ENCODE assay signal across 17 mouse cellular contexts in genomic region chr15:6964635-6965034, GRCm38 (mm10).
A peak's percentile ranks its signal among the peaks of the same experiment; 100 is the strongest.
DNase-seq lines count a peak whose midpoint lies in the region; ATAC-seq lines count a peak whose summit lies in the region.
"Had no signal": no experiment of that assay in that cellular context is flagged by ENCODE, and none has a peak within 500 bp of the region (broad histone marks: within the 10 kb centered on the region; RNA-seq: fewer than 3 reads in every experiment).

No protein-coding gene starts in this region.

- no peak overlapping the region for H3K9ac ChIP-seq in heart, embryonic 12.5 days
- no peak overlapping the region for H3K9ac ChIP-seq in forebrain, embryonic 11.5 days (ENCODE audit: low read length)
- H3K9ac ChIP-seq: lung, embryonic 14.5 days; neural tube, embryonic 15.5 days had no signal

- no peak for ATAC-seq in heart, embryonic 12.5 days (ENCODE audit: insufficient number of reproducible peaks, low FRiP score)
- ATAC-seq in forebrain, embryonic 11.5 days (replicated peaks; ENCODE audit: low FRiP score) = no peak
- ATAC-seq: forebrain, embryonic 16.5 days; inflammation-experienced regulatory T-cells, adult 6 months had no signal

- no peaks in the 10 kb centered on the region for H3K9me3 ChIP-seq in heart, embryonic 12.5 days (replicated peaks)
- no peaks in the 10 kb centered on the region for H3K9me3 ChIP-seq in forebrain, embryonic 11.5 days (ENCODE audit: control insufficient read depth, low read length)
- H3K9me3 ChIP-seq: hindbrain, embryonic 10.5 days; midbrain, embryonic 10.5 days; neural tube, embryonic 15.5 days had no signal

- no peaks in the 10 kb centered on the region for H3K36me3 ChIP-seq in heart, embryonic 12.5 days
- no peaks in the 10 kb centered on the region for H3K36me3 ChIP-seq in forebrain, embryonic 11.5 days (ENCODE audit: control insufficient read depth, insufficient read depth, low read length)
- H3K36me3 ChIP-seq: hindbrain, embryonic 10.5 days; midbrain, embryonic 10.5 days; neural tube, embryonic 15.5 days had no signal

- no peaks in the 10 kb centered on the region for H3K4me1 ChIP-seq in heart, embryonic 12.5 days (replicated peaks)
- H3K4me1 ChIP-seq in forebrain, embryonic 11.5 days (replicated peaks; ENCODE audit: control insufficient read depth, insufficient read depth, low read length) = no peaks in the 10 kb centered on the region
- H3K4me1 ChIP-seq: hindbrain, embryonic 10.5 days; midbrain, embryonic 10.5 days had no signal

- H3K27me3 ChIP-seq in heart, embryonic 12.5 days (replicated peaks) = no peaks in the 10 kb centered on the region
- H3K27me3 ChIP-seq in forebrain, embryonic 11.5 days (ENCODE audit: control insufficient read depth, insufficient read depth, low read length) = no peaks in the 10 kb centered on the region
- H3K27me3 ChIP-seq: neural tube, embryonic 15.5 days had no signal

- intact Hi-C loops in gastrocnemius, postnatal 14 days (cut with DNase I; ENCODE audit: low total_unique reads) = no loop called here

- H3K4me2 ChIP-seq in heart, embryonic 12.5 days = no peak overlapping the region
- H3K4me2 ChIP-seq in forebrain, embryonic 11.5 days (ENCODE audit: low read depth, low read length, severe bottlenecking) = no peak overlapping the region
- H3K4me2 ChIP-seq: lung, embryonic 14.5 days; neural tube, embryonic 15.5 days had no signal

- no peak overlapping the region for H3K27ac ChIP-seq in heart, embryonic 12.5 days (ENCODE audit: poor library complexity, severe bottlenecking)
- H3K27ac ChIP-seq in forebrain, embryonic 11.5 days (ENCODE audit: low read depth, low read length) = no peak overlapping the region
- H3K27ac ChIP-seq: hindbrain, embryonic 10.5 days; midbrain, embryonic 10.5 days; neural tube, embryonic 15.5 days had no signal

- 80% methylated on average over 4 of the region's 4 CpGs for WGBS in heart, embryonic 12.5 days
- 88% methylated on average over 4 of the region's 4 CpGs for WGBS in forebrain, embryonic 11.5 days

- H3K4me3 ChIP-seq in heart, embryonic 12.5 days = no peak overlapping the region
- no peak overlapping the region for H3K4me3 ChIP-seq in forebrain, embryonic 11.5 days (ENCODE audit: low read depth, low read length)
- H3K4me3 ChIP-seq: hindbrain, embryonic 10.5 days; midbrain, embryonic 10.5 days; neural tube, embryonic 15.5 days had no signal

- peak; percentile 96 for DNase-seq in heart, adult 11 months
- DNase-seq in layer of hippocampus, adult 18-20 months (ENCODE audit: low spot score in 2 of 2) = peak; percentile 23 to 53
- no peak for DNase-seq in layer of hippocampus, adult 9-10 months (ENCODE audit: low spot score)
- DNase-seq in gastrocnemius, postnatal 14 days = peak; percentile 43
- peak; percentile 31 for DNase-seq in lung, postnatal 14 days
- DNase-seq in forebrain, embryonic 11.5 days (ENCODE audit: low spot score) = no peak
- DNase-seq in Muller cell, postnatal 12 days (ENCODE audit: inconsistent ontology term) = no peak
- DNase-seq: adrenal gland, postnatal 36 days; cerebellum, postnatal 10 days; lung, embryonic 14.5 days; thymus, postnatal 25 days had no signal

Comparison
In these comparisons a context has a peak if more than half of its experiments do, and no peak if none do; other contexts are left out.
1. DNase-seq: peak in heart, adult 11 months (single experiment), layer of hippocampus, adult 18-20 months (2 of 2), gastrocnemius, postnatal 14 days (single experiment) and lung, postnatal 14 days (single experiment); none in layer of hippocampus, adult 9-10 months (single experiment), forebrain, embryonic 11.5 days (single experiment) and Muller cell, postnatal 12 days (single experiment).